Mouse (Mus musculus): ENCODE results near the gene Pde3b.
"Not testable (repeated sequence)": the region's sequence is repeated elsewhere in the genome, so short reads cannot be mapped to it uniquely, and the experiment has no call there.

The Pde3b gene

DNA sequence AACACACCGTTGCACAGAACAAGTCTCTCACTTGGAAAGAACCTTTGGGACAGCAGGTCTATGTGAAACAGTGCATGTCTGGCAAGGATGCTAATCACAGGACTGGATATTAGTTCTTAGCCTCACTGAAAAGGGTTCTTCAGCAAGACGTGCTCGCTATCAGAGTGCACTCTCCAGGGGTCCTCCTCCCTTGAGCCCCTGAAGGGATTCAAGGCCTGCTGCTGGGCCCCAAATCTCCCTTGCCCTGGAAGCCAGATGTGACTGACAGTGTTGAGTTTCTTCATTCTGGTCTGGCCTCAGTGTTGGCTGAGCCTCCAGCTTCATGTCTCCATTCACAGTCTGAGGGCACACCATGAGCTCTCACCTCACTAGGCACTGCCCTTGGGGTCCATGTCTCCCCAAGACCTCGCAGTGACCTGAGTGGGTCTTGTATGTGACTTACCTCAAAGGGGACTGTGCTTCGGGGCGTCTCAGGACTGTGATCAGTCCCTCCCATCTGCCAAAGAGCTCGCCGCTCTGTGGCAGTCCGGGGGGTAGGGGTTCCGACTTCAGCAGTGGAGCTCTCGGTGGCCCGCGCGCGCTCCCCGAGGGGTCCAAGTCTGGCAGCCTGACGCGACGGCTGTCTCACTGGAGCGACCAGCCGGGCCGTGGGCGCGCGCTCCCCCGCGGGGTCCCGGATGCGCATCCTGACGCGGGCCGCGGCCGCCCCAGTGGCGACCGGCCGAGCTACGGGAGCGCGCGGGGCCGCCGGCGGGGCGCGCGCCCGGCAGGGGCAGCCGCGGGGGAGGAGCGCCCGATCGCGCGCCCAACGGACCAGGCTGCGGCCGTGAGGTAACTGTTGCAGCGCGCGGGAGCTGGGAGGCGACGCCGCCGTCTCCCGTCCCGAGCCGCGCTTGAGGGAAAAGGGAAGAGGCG is at the start of gene Pde3b:
TSS of gene Pde3b (plus strand) at position 861 of the 915 bp plus-strand sequence.
- peak; percentile 50 to 73 for DNase-seq

DNA sequence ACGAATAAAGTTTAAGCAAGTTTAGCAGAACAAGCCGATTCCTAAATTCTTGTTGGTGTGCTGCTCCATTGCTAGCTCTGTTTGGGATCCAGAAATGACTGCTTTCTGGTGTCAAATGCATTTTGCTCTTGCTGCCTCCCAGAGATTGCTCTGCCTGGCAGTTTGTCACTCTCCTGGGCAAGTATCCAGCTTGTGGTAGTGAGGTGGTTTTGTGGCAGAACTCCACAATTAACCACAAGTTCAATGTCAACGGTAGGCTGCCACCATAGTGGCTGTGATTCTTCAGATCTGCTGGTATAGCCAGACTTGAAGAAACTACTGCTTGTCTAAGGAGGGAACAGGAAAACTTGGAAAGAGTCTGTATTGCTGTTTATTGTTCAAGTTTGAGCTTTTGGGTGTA is 13.0 kb upstream of the Pde3b start:
- DNase-seq: no peak

DNA sequence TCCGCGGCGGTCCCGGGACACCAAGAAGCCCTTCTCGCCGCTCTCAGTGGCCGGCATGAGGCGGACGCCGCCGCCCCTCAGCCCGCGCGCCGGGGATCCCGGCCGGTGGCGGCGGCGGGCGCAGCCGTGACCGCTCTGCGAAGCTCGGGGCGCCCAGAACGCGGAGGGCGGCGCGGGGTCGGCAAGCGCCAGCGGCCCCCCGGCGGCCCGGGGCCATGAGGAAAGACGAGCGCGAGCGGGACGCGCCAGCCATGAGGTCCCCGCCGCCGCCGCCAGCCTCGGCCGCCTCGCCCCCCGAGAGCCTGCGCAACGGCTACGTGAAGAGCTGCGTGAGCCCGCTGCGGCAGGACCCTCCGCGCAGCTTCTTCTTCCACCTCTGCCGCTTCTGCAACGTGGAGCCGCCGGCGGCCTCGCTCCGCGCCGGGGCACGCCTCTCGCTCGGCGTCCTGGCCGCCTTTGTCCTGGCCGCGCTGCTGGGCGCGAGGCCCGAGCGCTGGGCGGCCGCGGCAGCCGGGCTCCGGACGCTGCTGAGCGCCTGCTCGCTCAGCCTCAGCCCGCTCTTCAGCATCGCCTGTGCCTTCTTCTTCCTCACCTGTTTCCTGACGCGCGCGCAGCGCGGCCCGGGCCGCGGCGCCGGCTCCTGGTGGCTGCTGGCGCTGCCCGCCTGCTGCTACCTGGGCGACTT is 397 bp downstream of the Pde3b start:
- DNase-seq: peak; percentile 12 to 58

DNA sequence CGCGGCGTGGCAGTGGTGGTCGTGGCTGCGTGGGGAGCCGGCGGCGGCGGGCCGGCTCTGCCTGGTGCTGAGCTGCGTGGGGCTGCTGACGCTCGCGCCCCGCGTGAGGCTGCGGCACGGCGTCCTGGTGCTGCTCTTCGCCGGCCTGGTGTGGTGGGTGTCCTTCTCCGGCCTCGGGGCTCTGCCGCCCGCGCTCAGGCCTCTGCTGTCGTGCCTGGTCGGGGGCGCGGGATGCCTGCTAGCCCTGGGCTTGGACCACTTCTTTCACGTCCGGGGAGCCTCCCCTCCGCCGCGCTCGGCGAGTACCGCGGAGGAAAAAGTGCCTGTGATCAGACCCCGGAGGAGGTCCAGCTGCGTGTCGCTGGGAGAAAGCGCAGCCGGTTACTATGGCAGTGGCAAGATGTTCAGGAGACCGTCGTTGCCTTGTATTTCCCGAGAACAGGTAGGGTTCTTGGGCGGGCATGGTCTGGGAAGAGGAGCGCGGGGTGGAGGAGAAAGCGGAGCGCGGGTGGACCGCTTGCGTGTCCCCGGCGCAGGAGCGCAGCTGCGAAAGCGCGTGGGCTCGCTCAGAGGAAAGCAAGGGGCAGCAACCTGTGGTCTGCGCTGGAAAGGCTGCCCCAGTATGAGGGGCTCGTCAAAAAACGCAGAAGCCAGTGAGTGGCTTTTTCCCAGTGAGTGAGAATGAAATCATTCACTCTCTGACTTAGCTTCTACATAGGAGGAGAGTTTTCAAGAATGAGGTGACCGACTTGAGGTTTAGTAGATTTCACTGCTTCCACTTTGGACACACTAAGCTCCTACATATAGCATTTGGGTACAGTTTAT is 1.2 kb downstream of the Pde3b start:
- DNase-seq: peak; percentile 6 to 34

DNA sequence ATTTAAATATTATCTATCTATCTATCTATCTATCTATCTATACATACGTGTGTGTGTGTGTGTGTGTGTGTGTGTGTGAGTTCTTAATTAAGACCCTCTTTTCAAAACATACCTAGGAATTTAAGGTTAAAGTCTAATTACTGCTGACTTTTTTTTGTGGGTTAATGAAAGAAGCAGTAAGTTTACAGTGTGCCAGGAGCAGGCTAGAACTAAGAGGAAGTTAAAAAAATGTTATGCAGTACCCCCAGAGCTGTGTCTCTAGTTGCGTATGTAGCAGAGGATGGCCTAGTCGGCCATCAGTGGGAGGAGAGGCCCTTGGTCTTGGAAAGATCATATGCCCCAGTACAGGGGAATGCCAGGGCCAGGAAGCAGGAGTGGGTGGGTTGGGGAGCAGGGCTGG is 4.2 kb downstream of the Pde3b start:
- DNase-seq: not testable (repeated sequence)

DNA sequence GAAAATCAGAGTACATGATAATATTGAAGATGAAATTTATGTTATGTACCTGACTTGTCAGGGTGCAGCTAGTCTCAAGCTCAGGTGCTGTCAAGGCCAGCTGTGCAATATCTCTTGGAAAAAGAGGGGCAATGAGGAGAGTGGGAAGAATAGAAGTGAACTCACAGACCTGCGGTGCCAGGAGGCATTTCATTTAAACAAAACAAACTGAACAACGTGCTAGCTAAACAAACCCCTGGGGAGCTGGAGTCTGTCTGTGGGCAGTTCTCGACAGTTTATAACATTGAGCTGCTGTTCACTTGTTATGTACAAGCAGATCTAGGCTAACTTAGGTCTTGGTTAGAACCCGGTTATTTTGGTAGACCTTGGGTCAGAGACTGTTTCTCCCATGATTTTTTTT is 5.8 kb downstream of the Pde3b start:
- DNase-seq: no peak

- DNase-seq: no peak
These were observed 7.1 kb downstream of the Pde3b start for GRCm38 (mm10) chr7:114422224-114422623.

DNA sequence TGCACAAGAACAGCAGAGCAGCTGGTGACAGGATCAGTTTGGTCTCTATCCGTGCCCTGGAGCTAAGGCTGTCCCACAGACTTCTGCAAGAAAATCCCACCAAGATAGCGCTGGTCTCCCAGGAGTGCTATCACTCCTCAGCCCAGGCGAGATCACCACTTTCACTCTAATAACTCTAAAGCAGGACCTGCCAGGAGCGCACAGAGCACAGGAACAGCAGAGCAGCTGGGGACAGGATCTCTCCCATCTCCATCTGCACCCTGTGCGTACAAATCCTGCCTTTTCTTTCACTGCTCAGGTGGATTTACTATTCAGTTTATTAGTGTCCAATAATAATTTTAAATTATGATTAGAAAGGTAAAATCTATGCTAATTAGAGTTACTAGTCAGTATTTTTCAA is 14.7 kb downstream of the Pde3b start:
- no peak for DNase-seq

DNA sequence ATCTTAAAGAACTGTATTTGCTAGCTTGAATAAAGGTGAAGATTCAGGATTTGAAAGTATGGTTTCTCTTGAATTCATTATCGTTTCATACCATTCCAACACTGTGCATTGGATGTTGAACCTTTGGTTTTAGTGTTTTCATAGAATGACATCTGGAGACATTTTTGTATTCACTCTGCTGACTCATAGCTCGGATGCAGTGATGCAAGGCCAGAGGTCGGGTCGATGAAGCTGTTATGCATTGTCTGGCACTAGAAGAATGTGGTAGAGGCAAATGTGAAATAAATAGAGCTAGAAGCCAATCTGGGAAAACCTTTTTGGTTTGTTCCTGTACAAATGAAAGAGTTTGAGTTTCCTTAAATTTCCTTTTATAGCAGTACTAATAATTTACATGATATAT is 16.9 kb downstream of the Pde3b start:
- peak in 1 of 2 experiments; percentile 14 for DNase-seq

- DNase-seq: no peak
These were observed 24.6 kb downstream of the Pde3b start for GRCm38 (mm10) chr7:114439726-114440125.

DNA sequence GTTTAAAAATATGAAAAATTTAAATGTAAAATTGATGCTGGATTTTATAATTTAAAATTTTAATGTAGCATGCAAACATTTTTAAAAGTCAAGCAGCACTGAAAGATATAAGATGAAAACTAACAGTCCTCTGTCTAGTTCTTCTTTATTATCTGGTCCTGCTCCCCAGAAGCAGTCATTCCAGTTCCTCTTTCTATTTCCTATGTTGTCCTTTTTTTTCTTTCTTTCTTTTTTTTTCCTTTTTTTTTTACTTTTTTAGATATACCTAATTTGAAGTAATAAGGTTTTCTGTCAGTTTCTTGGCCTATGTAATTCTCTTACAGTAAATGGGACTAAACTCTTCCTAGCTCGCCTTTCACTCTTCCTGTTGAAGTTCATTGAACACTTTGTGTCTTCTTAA is 25.4 kb downstream of the Pde3b start:
- no peak for DNase-seq

DNA sequence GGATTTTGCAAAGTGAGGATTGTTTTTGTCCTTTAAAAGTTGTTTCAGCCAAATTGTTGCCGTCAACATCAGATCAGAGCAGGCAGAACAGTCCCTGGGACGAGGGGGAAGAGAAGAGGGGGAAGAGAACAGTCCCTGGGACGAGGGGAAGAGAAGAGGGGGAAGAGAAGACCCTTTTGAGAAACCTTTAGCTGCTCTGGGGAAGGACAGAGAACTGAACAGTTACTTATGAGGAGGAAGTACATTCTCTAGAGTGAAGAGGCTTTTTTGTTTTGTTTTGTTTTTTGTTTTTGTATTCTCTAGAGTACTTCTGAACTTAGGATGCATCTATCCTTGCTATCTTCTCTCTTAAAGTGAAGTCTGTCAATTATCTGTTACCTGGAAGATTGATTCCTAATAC is 37.8 kb downstream of the Pde3b start:
- DNase-seq: no peak

DNA sequence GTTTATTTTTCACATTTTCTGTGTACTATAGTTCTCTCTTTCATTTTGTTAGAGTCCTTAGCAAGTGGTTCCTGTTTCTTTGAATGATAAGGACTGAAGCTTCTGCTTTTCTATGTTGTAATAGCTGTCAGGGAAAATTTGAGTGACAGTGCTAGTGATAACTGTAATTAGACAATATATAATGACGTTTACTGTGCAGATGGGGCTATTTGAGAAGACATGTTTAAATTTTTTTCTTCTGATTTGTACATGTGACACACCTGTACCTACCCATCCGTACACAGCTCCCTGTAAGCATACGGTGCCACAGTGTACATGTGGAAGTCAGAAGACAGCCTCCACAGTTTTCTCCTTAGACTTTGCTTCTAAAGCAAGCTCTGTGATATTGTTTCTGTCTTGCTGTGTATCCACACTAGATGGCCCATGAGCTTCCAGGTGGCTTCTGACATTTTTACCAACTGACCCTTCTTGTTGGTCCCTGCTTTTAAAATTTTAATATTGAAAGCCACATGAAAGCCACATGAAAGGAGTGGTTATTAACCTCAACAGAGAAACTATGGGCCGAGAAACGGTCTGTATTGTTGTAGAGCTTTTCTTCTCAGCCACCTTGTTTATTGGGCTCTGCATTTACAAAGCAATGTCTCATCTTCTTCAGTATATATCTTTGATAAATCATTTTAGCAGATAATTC is 38.4 kb downstream of the Pde3b start:
- no peak for DNase-seq

GRCm38 (mm10) chr7:114454858-114455257 is 39.8 kb downstream of the Pde3b start:
- no peak for DNase-seq

GRCm38 (mm10) chr7:114456904-114457303 is 41.8 kb downstream of the Pde3b start:
- DNase-seq: no peak

DNA sequence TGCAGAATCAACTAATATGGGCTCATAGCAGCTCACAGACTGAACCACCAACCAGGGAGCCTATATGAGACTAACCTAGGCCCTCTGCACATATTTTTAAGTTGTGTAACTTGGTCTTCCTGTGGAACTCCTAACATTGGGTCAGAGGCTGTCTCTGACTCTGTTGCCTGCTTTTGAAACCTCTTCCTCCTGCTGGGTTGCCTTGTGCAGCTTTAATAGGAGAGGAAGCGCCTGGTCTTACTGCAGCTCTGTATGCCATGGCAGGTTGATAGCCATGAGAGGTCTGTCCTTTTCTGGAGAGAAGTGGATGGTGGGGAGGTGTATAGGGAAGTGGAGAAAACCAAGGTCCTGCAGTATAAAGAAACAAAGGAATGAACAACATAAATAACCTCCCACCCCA is 44.8 kb downstream of the Pde3b start:
- no peak for DNase-seq

DNA sequence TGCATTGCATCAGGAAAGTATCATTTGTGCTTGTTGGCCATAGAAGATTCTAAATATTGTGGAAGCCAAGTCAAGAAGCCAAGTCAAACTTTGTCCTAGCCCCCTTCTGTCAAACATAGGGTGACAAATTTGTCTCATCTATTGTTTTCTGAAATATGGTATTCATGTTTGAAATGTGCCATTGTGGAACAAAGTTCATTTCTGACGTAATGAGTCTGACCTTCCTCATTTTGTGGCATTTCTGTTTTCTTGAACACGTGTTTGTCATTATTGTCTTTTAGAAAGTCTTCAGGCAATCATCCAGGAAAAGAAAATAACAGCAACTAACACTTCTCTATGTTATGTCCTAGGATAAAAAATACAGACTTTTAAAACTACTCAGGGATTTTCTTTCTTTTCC is 46.6 kb downstream of the Pde3b start:
- DNase-seq: no peak

GRCm38 (mm10) chr7:114466358-114466757 is 51.3 kb downstream of the Pde3b start:
- DNase-seq: no peak

- DNase-seq: no peak
These were observed 57.4 kb downstream of the Pde3b start for GRCm38 (mm10) chr7:114472471-114472870.

- DNase-seq: no peak
These were observed 59.8 kb downstream of the Pde3b start for GRCm38 (mm10) chr7:114474889-114475288.

- DNase-seq: no peak
These were observed 62.8 kb downstream of the Pde3b start for GRCm38 (mm10) chr7:114477884-114478283.

- DNase-seq: no peak
These were observed 63.8 kb downstream of the Pde3b start for GRCm38 (mm10) chr7:114478901-114479300.

DNA sequence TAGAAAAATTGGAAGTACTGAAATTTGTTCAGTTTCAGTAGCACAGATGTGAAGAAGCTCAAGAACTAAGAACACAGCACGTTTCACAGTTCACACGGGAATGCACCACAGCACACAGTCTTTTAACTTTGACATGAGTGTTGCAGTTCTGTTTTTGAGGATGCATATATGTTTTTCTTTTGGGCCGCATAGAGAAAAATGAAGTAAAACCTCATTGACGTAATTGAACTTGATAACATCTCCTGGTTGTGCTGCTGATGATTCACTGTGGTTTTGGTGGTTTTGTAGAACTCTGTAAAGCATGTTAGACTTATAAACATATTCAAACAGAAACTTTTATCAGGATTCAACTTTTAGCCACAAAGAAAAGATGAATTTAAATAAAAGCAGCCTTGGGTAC is 64.7 kb downstream of the Pde3b start:
- no peak for DNase-seq
